Mouse (Mus musculus): ENCODE results near the gene Vmn1r220.
"Not testable (repeated sequence)": the region's sequence is repeated elsewhere in the genome, so short reads cannot be mapped to it uniquely, and the experiment has no call there.

The Vmn1r220 gene

DNA sequence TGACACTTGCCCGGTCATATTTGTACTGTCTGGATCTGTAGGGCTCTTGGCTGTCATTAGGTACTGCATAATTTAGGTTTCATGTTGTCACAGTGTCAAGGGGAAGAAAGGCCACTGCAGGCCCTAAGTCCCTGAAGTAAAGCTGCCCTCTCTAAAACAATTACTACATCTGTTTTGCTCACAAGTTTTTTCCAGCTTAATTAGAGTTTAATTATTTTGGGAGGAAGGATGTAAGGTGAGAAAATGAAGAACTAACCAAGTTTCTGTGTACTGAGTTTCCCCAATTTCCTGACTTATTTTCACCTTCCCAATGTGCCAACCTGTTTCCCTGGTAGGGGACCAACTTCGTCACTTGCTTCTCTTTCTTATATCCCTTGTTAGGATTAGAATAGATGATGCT lies at the start of gene Vmn1r220:
Vmn1r220 (minus strand) TSS at position 101 of the 400 bp plus-strand sequence.
- in situ Hi-C loops (cut with MboI, MseI) = no loop called here

DNA sequence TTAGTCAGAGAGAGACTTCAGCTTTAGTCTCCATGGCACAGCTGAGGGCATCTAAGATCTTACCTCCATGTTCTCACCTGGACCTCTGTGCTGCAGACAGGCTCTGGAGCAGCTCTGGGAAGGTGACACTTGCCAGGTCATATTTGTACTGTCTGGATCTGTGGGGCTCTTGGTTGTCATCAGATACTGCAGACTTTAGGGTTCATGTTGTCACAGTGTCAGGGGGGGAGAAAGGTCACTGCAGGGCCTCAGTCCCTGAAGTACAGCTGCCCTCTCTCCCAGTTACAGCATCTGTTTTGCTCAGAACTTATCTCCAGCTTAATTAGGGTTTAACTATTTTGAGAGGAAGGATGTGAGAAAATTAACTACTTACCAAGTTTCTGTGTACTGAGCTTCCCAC lies 48.1 kb upstream of the Vmn1r220 start, which contains the start of gene Vmn1r222:
Vmn1r222 (minus strand) TSS at position 101 of the 400 bp plus-strand sequence.
- in situ Hi-C loops (cut with MboI, MseI) = not testable (repeated sequence)

DNA sequence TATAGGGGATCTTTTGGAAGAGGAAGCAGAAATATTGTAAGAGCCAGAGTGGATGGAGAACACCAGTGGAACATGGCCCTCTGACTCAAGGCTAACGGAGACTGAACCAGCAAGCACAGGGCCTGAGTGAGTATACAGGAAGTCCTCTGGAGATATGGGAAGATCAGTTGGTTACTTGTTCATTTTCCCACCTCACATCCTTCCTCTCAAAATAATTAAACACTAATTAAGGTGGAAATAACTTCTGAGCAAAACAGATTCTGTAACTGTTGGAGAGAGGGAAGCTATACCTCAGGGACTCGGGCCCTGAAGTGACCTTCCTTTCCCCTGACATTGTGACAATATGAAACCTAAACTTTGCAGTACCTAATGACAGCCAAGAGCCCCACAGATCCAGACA lies 26.1 kb upstream of the Vmn1r220 start, which contains the start of gene Vmn1r221:
Vmn1r221 (plus strand) TSS at position 301 of the 400 bp plus-strand sequence.
- in situ Hi-C loops (cut with MboI, MseI) = loop anchor here (5.0 kb wide), 1 partner anchor 1107 kb away; the partner anchor contains the start of gene Vmn1r189

DNA sequence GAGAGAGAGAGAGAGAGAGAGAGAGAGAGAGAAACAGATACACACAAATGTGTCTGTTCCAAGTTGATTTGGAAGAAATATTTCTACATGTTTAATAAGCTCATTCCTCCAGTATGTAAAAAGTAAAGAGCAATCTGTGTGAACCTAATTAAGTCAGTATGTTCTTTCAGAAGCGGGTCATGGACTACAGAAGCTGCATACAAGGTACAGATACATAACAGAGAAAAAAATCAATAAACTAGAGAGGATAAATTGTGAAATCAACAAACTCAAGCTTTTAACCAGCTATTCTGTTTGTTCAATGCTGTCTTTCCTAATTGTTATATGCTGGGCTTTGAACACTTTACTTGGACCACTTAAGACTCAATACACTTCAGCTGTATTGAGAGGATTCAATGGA lies 16.1 kb upstream of the Vmn1r220 start:
- in situ Hi-C loops (cut with MboI, MseI) = not testable (repeated sequence)

- in situ Hi-C loops (cut with MboI, MseI) = not testable (repeated sequence)
Observed at GRCm38 (mm10) chr13:23166471-23166870, 21.3 kb downstream of the Vmn1r220 start.

- in situ Hi-C loops (cut with MboI, MseI) = no loop called here
Observed at GRCm38 (mm10) chr13:23159012-23159411, 28.8 kb downstream of the Vmn1r220 start, which contains the start of gene Vmn1r219. Gene Vmn1r219 (plus strand): TSS chr13:23159312.

DNA sequence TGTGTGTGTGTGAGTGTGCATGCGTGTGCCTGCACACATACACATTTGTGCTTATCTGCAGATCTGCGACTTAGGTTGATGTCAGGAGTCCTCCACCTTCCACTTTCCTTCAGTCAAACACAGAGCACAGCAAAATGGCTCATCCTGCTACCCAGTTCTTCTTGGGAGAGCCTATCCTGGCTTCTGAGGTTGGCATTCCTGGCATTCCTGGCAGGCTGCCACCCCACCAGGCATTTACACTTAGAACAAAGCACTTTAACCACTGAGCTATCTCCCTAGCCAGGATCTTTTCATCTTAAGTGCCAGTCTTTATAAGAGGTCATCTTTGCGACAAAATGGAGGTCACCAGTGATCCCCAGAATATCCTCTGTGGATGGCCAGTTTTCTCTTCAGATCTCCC lies 29.9 kb downstream of the Vmn1r220 start:
- in situ Hi-C loops (cut with MboI, MseI) = no loop called here

DNA sequence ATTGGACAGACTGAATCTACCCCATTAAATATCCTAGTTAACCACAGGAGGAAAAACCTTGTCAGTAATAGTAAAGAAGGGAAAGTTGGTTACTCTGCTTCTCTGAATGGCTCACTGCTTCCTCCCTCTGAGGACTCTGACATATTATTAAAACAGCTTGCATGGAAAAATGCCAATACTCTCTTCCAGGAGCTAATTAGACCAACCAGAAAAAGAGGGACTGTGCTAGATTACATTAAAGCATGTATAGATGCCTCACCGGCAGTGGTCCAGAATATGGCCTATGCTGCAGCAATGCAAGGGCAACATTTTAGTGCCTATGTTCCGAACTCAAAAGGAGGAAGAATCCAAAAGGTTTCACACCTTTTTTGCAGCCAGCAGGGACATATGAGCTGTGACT lies 48.9 kb downstream of the Vmn1r220 start:
- in situ Hi-C loops (cut with MboI, MseI) = no loop called here

DNA sequence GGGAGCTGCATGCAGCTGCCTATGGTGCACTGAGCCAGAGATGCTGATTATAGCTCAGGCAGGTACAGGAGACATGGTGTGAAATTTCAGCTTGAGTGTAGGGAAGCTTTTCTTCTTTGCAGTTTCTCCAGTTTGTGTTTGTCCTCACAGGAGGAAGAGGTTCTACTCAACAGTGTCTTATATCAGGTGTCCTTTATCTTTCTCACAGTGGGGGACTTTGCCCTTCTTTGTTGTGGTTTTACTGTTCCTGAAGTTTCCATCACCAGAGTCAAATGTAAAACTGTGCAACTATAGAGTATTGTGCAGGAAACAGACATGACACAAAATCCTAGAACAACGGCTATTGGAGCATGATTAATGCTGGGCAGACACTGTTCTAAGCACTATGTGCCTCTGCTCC lies 54.3 kb downstream of the Vmn1r220 start:
- in situ Hi-C loops (cut with MboI, MseI) = no loop called here

- in situ Hi-C loops (cut with MboI, MseI) = no loop called here
Observed at GRCm38 (mm10) chr13:23133099-23133498, 54.7 kb downstream of the Vmn1r220 start, which contains the start of gene Vmn1r218. Gene Vmn1r218 (plus strand): TSS chr13:23133155.

Data from T-helper 2 cell (primary cell).